Mouse (Mus musculus): ENCODE measurements around the gene Asb4.

Asb4 gene

DNA sequence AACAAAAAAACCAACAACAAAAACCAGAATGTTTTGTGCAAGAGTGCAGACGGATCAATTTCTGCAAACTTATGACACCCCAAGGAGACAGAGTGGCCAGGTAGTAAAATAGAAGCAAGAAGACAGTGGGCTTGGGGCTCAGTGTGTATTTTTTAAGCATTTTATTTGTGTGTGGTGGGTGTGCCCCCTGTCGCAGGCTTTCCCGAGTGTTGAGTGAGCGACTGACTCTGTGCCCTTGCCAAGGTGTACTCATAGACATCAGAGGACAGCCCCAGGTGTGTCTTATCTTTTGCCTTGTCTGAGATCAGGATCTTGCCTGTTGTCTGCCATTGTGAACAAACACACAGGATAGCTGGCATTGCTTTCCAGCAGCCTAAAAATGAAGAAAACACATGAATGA is 63.8 kb downstream of the Asb4 start:
- DNase-seq (ENCODE audit: low spot score): no peak

DNA sequence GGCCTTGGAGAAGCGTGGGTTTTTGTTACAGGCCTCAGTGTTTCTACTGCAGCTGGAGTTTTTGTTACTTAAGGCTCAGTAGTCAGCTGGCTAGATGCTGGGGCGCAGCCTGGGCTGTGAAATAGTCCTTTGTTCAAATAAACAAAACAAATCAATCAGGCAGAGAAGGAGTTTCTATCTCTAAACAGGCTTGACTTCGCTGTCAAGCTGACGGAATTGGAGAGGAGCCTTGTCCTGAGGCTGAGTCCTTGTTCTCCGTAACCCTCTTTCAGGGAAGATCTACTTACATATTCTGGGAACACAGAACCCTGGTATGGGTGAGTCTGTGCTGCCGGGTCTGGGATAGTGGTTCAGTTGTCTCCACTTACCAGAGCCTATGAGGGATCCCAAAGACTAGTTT is 64.4 kb downstream of the Asb4 start:
- no peak for DNase-seq (ENCODE audit: low spot score)

DNA sequence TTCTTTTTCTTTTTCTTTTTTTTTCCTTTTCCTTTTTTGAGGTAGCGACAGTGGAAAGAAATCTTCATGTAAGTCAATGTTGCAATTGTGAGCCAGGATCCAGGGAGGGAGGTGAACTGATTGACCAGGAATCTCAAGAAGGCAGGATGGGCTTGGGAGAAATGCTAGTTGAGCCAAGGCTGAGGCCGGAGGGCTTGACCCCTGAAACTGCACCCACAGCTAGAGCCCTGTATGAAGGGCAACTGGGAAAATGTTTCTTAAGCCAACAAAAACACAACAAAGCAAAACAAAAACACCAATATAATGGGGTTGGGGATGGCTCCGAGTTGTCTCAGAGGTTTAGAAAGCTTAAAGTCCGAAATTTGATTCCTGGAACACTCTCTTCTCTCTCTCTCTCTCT is 65.2 kb downstream of the Asb4 start:
- no peak for DNase-seq (ENCODE audit: low spot score)

DNA sequence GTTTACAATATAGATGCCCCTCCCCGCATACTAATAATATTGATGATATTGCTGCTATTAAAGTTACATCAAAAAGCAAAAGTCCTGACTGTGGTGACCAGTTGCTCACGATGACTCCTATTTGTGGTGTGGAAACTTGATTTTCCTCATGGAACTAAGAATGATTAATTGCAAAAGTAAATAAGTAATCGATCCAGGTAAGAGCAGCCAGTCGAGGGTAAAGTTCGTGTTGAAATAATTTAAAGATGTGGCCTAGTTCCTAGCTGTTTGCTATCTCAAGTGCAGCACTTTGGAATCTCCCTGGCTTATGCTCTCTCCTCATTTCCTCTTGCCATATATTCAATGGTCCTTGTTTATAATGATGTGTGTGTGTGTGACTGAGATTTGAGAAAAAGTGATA is 66.7 kb downstream of the Asb4 start:
- DNase-seq (ENCODE audit: low spot score): no peak

DNA sequence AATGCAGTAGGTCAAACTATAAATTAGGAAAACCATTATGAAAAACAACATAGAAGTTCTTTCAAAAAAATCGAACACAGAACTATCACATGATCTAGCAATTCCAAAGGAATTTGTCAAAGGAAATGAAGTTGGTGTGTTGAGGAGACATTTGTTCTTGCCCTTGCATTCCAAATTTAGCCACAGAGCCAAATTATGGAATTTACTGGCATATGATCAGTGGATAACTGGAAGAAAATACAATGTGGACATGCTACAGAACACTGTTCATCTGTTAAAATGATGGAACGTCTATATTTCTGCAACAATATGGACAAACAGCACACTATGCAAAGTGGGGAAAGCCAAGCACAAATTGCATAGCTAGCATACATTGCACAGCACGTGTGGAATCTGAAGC is 72.7 kb downstream of the Asb4 start:
- DNase-seq (ENCODE audit: low spot score): no peak

DNA sequence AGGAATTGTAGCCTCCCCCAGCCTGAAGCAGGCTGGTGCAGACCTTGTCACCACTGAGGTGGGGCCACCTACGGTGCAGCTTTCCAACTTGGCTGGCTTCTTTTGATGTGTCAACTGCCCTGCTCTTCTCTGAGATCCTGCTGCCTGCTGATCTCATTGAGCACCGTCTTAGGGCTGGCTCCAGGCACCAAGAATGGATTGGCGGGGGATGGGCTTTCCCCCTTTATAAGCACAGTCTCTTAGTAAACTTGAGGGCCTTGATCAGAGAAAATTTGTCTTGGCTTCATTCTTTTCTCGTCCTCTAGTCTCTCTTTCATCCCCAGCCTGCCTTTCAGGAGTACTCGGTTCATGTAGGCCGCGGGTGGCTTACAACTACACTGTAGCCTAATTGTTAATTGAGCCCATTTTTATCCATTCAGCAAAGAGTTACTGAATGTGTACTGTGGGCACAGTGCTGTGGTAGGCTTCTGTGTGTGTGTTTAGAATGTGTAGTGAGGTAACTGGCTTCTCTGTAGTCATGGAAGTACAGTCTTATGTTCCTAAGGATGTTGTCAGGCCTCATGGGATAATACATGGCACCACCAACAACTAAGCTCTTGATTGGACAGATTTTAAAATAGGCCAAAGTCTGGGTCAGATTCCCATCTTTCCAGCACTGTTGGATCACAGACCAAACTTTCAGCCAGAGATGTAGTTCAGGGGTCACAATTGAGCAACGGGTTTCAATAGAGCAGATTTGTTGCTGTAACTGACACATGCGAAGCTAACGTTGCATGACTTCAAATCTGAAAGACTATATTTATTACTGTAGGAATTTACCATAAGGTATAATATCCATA is 87.5 kb downstream of the Asb4 start:
- DNase-seq (ENCODE audit: low spot score): no peak

DNA sequence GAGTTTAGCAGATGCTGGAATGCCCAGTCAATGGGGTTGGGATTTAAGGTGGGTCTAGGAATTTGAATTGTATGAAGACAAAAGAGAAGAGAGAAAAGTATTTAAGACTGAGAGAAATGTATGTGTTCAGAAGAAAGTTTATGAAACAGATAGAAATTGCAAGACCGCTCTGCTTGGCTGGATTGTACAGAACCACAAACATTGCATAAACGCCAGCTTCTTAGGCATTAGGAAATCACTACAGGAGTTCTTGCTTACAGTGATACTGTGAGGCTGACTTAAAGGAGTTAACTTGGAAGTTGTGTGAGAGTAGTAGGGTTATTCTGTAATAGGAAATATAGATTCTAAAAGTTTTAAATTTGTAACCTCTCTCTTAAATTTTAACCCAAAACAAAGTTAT is 89.5 kb downstream of the Asb4 start:
- no peak for DNase-seq (ENCODE audit: low spot score)

DNA sequence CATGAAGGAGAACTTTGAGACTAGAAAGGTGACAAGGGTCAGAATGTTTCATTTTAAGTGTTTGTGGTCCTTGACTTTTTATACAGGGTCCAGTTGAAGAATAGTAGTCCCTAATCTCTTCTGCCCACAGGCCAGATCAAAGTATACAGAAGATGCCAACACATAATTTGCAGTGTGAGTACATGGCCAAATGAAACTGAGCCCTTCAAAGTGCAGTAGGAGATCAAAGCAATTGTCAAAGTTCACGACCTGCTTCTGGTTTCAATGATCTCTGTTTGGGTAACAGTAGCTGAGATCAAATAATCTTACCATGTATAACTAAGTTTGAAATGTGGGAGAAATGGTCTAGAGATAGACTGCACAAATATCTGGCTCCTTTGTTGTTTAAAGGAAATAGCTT is 90.8 kb downstream of the Asb4 start:
- no peak for DNase-seq (ENCODE audit: low spot score)

DNA sequence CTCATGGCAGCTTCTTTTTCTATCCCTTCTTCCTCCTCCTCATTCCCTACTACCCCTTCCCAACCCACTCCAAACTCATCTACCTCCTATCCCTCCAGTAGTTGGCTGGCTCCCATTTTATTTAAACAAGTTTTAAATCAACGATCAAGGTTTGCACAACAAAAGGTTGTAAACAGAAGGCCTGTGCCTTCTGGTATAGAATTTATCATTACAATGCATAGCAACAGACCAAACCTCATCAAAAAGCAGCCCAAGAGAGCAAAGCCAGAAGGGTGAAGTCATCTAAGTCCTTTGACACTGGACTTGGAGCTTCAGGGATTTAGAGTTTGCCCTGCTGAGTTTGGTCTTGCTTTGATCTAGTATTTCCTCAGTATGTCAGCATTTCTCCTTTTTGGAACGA is 97.9 kb downstream of the Asb4 start:
- no peak for DNase-seq (ENCODE audit: low spot score)

DNA sequence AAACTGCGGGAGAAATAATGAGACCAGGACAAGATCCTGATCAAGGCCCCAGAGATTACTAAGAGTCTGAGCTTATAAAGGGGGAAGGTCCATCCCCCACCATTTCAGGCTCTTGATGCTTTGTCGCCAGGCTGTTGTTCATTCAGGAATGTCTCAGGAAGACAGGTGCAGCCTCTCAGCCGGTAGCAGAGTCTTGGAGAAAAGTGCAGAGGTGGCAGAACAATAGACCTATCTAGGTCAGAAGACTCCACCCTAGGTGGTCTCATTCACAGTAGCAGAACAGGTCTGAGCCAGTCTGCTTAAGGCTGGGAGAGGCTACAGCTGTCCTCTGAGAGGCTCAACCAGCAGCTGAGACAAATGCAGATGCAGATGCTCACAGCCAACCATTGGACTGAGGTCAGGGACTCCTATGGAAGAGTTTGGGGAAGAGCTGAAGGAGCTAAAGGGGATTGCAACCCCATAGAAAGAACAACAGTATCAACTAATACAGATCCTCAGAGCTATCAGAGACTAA is 99.1 kb downstream of the Asb4 start:
- DNase-seq (ENCODE audit: low spot score): no peak

Data from urinary bladder, postnatal 25 days (tissue).